Mouse (Mus musculus): Measurements from ENCODE around the gene Ogg1. TPM values are rescaled to one million over a fixed set of nuclear protein-coding genes. Genes with fewer than 3 reads are reported as not detected.

Ogg1 gene
- total and polyA plus RNA-seq, 3 experiments, result 10.4 to 30.4 (median 11.5) TPM

- DNase-seq (ENCODE audit: low spot score) (no peak), ATAC-seq (ENCODE audit: extremely low read depth, insufficient number of reproducible peaks, low FRiP score, poor library complexity, severe bottlenecking) (no peak)
- Histone ChIP-seq H3K27me3 (ENCODE audit: insufficient read depth, low read length) (peaks cover 30% of the 10 kb centered on the region), H3K9me3 (replicated peaks) (no peaks in the 10 kb centered on the region), H3K36me3 (replicated peaks) (no peaks in the 10 kb centered on the region), H3K4me1 (ENCODE audit: insufficient read depth, low read depth, low read length) (peaks cover 11% of the 10 kb centered on the region), H3K4me3 (ENCODE audit: low read depth, low read length) (no peak overlapping the region)
- TF ChIP-seq GATA2 (IDR thresholded peaks at IDR 0.05; ENCODE audit: borderline replicate concordance, low read depth, low read length) (no peak), GATA1 (IDR thresholded peaks at IDR 0.05; ENCODE audit: borderline replicate concordance, low read length) (no peak), POLR2AphosphoS5 (IDR thresholded peaks at IDR 0.05; ENCODE audit: insufficient replicate concordance, low read depth, low read length) (no peak), CTCF (IDR thresholded peaks at IDR 0.05; ENCODE audit: low read depth, low read length) (no peak), TAL1 (conservative IDR thresholded peaks at IDR 0.05; ENCODE audit: low read depth, low read length) (no peak)
Measured at GRCm38 (mm10) chr6:113346897-113347296, 20.1 kb downstream of the Ogg1 start.

DNA sequence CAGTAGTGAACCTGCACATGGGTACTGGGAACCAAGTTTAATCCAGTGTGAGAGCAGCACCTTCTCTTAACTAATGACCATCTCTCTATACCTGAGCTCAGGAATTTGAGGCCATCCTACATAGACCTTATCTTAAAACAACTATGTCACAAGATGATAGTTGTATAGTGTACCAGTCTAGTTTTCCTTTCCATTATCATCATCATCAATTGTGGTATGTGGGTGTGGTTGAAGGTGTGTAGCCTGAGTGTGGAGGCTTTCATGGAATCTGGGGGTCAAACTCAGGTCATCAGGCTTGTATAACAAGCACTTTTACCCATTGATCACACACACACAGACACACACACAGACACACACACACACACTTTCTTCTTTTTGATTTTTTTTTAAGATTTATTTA lies 23.8 kb downstream of the Ogg1 start:
- TF ChIP-seq CTCF (IDR thresholded peaks at IDR 0.05; ENCODE audit: low read depth, low read length) (no peak), GATA1 (IDR thresholded peaks at IDR 0.05; ENCODE audit: borderline replicate concordance, low read length) (no peak), POLR2AphosphoS5 (IDR thresholded peaks at IDR 0.05; ENCODE audit: insufficient replicate concordance, low read depth, low read length) (no peak), GATA2 (IDR thresholded peaks at IDR 0.05; ENCODE audit: borderline replicate concordance, low read depth, low read length) (no peak), TAL1 (conservative IDR thresholded peaks at IDR 0.05; ENCODE audit: low read depth, low read length) (no peak)
- DNase-seq (ENCODE audit: low spot score), result no peak
- no peaks in the 10 kb centered on the region for H3K36me3 ChIP-seq (replicated peaks)
- no peak for ATAC-seq (ENCODE audit: extremely low read depth, insufficient number of reproducible peaks, low FRiP score, poor library complexity, severe bottlenecking)
- peaks cover 15% of the 10 kb centered on the region for H3K4me1 ChIP-seq (ENCODE audit: insufficient read depth, low read depth, low read length)
- H3K9me3 ChIP-seq (replicated peaks), result no peaks in the 10 kb centered on the region
- no peak overlapping the region for H3K4me3 ChIP-seq (ENCODE audit: low read depth, low read length)
- peaks cover 10% of the 10 kb centered on the region for H3K27me3 ChIP-seq (ENCODE audit: insufficient read depth, low read length)

- ATAC-seq (ENCODE audit: extremely low read depth, insufficient number of reproducible peaks, low FRiP score, poor library complexity, severe bottlenecking) (no peak), DNase-seq (ENCODE audit: low spot score) (no peak)
- no peak overlapping the region for H3K4me3 ChIP-seq (ENCODE audit: low read depth, low read length)
- H3K27me3 ChIP-seq (ENCODE audit: insufficient read depth, low read length), result peaks cover 12% of the 10 kb centered on the region
- no peak for TF ChIP-seq POLR2AphosphoS5 (IDR thresholded peaks at IDR 0.05; ENCODE audit: insufficient replicate concordance, low read depth, low read length)
- no peak for TF ChIP-seq TAL1 (conservative IDR thresholded peaks at IDR 0.05; ENCODE audit: low read depth, low read length)
- no peak for TF ChIP-seq CTCF (IDR thresholded peaks at IDR 0.05; ENCODE audit: low read depth, low read length)
- TF ChIP-seq GATA2 (IDR thresholded peaks at IDR 0.05; ENCODE audit: borderline replicate concordance, low read depth, low read length), result no peak
- no peak for TF ChIP-seq GATA1 (IDR thresholded peaks at IDR 0.05; ENCODE audit: borderline replicate concordance, low read length)
- H3K9me3 ChIP-seq (replicated peaks), result no peaks in the 10 kb centered on the region
- H3K4me1 ChIP-seq (ENCODE audit: insufficient read depth, low read depth, low read length), result peaks cover 15% of the 10 kb centered on the region
- H3K36me3 ChIP-seq (replicated peaks), result no peaks in the 10 kb centered on the region
Measured at GRCm38 (mm10) chr6:113351161-113351560, 24.4 kb downstream of the Ogg1 start.

GRCm38 (mm10) chr6:113351653-113352052 lies 24.9 kb downstream of the Ogg1 start:
- DNase-seq (ENCODE audit: low spot score) (no peak), ATAC-seq (ENCODE audit: extremely low read depth, insufficient number of reproducible peaks, low FRiP score, poor library complexity, severe bottlenecking) (no peak)
- Histone ChIP-seq H3K4me1 (ENCODE audit: insufficient read depth, low read depth, low read length) (peaks cover 15% of the 10 kb centered on the region), H3K27me3 (ENCODE audit: insufficient read depth, low read length) (peaks cover 12% of the 10 kb centered on the region), H3K9me3 (replicated peaks) (no peaks in the 10 kb centered on the region), H3K4me3 (ENCODE audit: low read depth, low read length) (no peak overlapping the region), H3K36me3 (replicated peaks) (no peaks in the 10 kb centered on the region)
- TF ChIP-seq TAL1 (conservative IDR thresholded peaks at IDR 0.05; ENCODE audit: low read depth, low read length), result no peak
- TF ChIP-seq GATA2 (IDR thresholded peaks at IDR 0.05; ENCODE audit: borderline replicate concordance, low read depth, low read length), result no peak
- TF ChIP-seq POLR2AphosphoS5 (IDR thresholded peaks at IDR 0.05; ENCODE audit: insufficient replicate concordance, low read depth, low read length), result no peak
- no peak for TF ChIP-seq CTCF (IDR thresholded peaks at IDR 0.05; ENCODE audit: low read depth, low read length)
- TF ChIP-seq GATA1 (IDR thresholded peaks at IDR 0.05; ENCODE audit: borderline replicate concordance, low read length), result no peak

DNA sequence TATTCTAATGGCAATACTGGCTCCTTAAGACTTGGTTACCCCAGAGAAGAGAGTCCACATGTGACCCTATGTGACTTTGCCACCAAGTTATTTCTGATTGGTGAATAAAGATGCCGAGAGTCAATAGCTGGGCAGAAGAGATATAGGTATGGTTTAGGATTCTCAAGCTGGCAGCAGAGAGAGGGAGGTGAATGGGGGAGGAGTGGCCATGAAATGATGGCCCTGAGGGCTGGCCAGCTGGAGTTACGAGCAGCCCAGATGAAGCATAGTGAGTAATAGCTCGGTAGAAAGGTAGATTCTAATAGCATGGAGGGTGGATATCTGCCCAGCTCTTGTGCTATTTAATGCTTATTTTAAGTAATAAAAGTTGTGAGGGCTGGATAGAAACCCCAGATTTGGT lies 26.0 kb downstream of the Ogg1 start:
- Histone ChIP-seq H3K36me3 (replicated peaks) (no peaks in the 10 kb centered on the region), H3K27me3 (ENCODE audit: insufficient read depth, low read length) (peaks cover 12% of the 10 kb centered on the region), H3K4me1 (ENCODE audit: insufficient read depth, low read depth, low read length) (peaks cover 15% of the 10 kb centered on the region), H3K9me3 (replicated peaks) (no peaks in the 10 kb centered on the region), H3K4me3 (ENCODE audit: low read depth, low read length) (no peak overlapping the region)
- TF ChIP-seq POLR2AphosphoS5 (IDR thresholded peaks at IDR 0.05; ENCODE audit: insufficient replicate concordance, low read depth, low read length) (no peak), TAL1 (conservative IDR thresholded peaks at IDR 0.05; ENCODE audit: low read depth, low read length) (no peak), CTCF (IDR thresholded peaks at IDR 0.05; ENCODE audit: low read depth, low read length) (no peak), GATA1 (IDR thresholded peaks at IDR 0.05; ENCODE audit: borderline replicate concordance, low read length) (no peak), GATA2 (IDR thresholded peaks at IDR 0.05; ENCODE audit: borderline replicate concordance, low read depth, low read length) (no peak)
- DNase-seq (ENCODE audit: low spot score) (no peak), ATAC-seq (ENCODE audit: extremely low read depth, insufficient number of reproducible peaks, low FRiP score, poor library complexity, severe bottlenecking) (no peak)

DNA sequence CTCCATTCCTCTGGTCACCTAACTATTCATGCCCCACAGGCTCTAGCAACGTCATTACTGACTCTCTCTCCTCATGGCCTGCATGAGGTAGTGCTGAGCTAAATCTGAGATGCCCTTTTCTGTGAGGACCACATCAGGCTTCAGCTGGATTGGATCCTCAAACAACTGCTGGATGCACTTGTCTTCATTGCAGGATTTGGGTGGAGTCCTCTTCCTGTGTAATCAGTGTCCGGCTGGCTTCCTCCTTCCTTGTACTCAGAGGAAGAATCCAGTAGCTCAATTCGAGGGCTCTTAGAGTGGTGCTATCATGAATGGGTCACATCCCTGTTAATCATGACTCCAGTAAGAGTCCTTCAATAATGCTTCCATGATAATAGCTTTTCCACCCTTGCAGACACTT lies 26.9 kb downstream of the Ogg1 start:
- H3K9me3 ChIP-seq (replicated peaks), result no peaks in the 10 kb centered on the region
- peaks cover 15% of the 10 kb centered on the region for H3K4me1 ChIP-seq (ENCODE audit: insufficient read depth, low read depth, low read length)
- DNase-seq (ENCODE audit: low spot score), result no peak
- peaks cover 16% of the 10 kb centered on the region for H3K27me3 ChIP-seq (ENCODE audit: insufficient read depth, low read length)
- no peak overlapping the region for H3K4me3 ChIP-seq (ENCODE audit: low read depth, low read length)
- no peaks in the 10 kb centered on the region for H3K36me3 ChIP-seq (replicated peaks)
- TF ChIP-seq POLR2AphosphoS5 (IDR thresholded peaks at IDR 0.05; ENCODE audit: insufficient replicate concordance, low read depth, low read length) (no peak), GATA2 (IDR thresholded peaks at IDR 0.05; ENCODE audit: borderline replicate concordance, low read depth, low read length) (no peak), TAL1 (conservative IDR thresholded peaks at IDR 0.05; ENCODE audit: low read depth, low read length) (no peak), CTCF (IDR thresholded peaks at IDR 0.05; ENCODE audit: low read depth, low read length) (no peak)
- no peak for ATAC-seq (ENCODE audit: extremely low read depth, insufficient number of reproducible peaks, low FRiP score, poor library complexity, severe bottlenecking)
